Mouse (Mus musculus) left cerebral cortex, adult 18-20 months (tissue): ENCODE measurements at regions not wholly inside any gene's neighbourhood (a gene's known extent, or its start where the extent isn't known, plus 50 kb on each side); places are given as distances from the start of the nearest gene placed in this dataset.

Experiments
- DNase-seq, 2 experiments: peaks; one replicate each; pipeline ENCODE4 v3.0.0; 2021 to 2022; ENCODE audit warnings: low spot score in 2 of 2, mixed read lengths in 1 of 2

- DNase-seq: no peak
These were observed 126.4 kb upstream of the Pitx1 start for GRCm38 (mm10) chr13:55962254-55962866.

GRCm38 (mm10) chr13:55954346-55954745 lies 118.4 kb upstream of the Pitx1 start:
- no peak for DNase-seq

DNA sequence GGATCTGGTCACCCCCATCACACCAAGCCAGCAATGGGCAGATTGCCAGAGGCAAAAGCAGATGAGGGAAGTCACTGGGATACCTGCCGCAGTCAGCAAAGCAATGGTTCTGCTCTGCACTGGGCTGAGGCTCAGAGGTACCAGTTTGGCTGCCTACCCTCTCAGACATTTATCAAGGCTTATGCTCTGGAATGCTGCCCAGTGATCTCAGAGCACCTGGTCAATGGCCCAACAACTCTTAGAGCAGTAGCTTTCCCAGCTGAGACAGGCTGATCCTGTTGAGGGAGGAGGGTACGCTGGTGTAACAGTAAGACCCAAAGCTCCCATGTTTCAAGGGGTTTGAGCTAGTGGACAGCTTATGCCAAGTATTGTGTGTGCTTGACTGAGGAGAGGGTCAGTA lies 117.4 kb upstream of the Pitx1 start:
- DNase-seq: no peak

GRCm38 (mm10) chr13:55950773-55951172 lies 114.8 kb upstream of the Pitx1 start:
- no peak for DNase-seq

DNA sequence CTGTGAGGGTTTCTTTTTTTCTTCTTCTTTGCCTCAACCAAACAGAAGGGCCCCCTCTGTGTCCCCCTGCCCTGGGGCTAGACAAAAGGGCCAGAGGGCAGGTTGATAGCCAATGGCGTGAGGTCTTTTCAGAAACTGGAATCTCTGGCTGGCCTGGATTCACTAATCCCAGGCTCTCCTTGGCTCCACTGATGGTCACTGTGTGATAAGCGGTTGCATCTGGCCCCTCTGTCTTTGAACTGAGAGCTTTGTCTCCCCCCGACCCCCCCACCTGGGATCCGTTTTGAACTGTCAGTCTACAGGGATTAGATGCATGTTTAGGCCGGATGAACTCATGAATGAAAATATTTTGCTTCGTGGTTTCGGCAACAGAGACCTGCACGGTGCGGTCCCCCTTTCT lies 112.6 kb upstream of the Pitx1 start:
- no peak for DNase-seq

- DNase-seq: no peak
These were observed 112.2 kb upstream of the Pitx1 start for GRCm38 (mm10) chr13:55948144-55948543.

DNA sequence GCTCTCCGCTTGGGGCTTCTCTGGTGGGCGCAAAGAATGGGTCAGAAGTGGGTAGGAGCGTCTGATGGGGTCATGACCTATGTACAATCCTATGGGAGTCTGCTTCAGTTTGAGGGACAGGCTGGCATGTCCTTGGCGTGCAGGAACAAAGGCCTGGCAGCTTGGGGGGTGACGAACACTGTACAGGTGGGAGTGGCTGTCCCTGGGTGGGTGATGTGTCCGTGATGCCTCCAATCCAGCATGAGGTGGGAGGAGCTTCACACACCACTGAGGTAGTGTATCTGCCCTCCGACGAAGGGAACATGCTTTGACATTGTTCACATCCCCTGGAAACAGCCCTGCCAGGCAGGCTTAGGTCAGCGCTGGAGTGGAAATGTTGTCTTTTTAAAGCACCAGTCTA lies 101.4 kb upstream of the Pitx1 start:
- no peak for DNase-seq

- DNase-seq: no peak
These were observed 101.0 kb upstream of the Pitx1 start for GRCm38 (mm10) chr13:55937000-55937399.

DNA sequence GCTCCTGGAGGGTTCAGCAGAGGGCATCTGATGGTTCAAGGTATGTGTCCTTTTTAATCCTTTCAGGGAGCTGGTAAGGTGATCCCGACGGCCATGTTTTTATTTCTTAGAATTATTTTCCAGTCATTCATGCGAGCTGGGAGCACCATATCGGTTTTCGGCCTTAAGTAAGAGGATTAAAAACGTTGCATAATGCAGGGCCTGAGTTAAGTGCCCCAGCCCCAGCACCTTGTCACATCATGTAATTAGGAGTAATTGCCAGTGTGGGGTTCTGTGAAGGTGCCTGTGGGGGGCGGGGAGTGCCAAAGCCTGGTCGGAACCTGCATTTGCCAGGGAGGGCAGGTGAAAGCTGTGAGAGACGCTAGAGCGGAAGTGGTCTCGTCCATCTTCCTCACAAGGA lies 94.6 kb upstream of the Pitx1 start:
- no peak for DNase-seq

DNA sequence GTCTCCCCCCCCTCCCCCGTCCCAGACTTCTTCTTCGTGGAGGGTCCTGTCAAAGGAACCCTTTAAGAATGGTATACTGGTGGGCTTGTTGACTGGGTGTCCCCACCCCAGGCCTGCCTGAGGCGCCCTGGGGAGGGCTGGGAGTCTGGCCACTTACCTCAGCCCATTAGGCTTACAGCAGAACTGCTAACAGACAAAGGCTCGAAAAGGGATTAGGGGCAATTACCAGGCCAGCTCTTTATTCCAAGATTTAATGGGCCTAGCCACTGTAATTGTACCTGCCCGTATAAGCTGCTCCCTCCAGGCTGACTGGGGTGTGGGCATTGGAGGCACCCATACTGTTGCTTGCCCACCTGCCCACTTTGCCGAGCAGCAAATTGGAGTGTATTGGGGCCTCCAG lies 93.8 kb upstream of the Pitx1 start:
- no peak for DNase-seq

DNA sequence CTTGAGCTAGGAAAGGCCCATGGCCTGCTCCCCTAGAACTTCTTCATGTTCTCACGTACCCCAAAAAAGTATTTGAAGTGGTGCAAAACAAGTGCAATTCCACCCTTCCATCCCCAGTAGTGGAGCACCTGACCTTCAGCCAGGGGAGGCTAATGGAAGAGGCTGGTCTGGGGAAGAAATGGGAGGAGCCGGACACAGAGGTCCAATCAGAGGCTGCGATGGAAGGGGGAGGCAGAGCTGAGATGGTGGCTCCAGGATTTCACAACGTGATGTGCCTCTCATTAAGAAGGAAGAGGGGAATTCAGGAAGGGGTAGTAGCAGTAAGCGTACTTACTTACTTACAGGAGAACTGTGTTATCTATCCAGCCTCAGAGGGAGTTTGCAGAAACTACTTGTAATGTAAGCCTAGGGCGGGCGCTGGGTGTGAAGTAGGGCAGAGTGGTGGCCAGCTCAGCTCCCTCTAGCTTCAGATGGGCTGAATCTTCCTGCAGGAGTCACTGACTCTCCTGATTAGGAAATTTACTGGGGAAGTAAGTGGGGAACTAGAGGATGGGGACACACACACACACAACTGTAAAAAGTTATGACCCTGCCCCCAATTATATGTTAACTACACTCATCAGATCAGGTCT lies 87.6 kb upstream of the Pitx1 start:
- no peak for DNase-seq

DNA sequence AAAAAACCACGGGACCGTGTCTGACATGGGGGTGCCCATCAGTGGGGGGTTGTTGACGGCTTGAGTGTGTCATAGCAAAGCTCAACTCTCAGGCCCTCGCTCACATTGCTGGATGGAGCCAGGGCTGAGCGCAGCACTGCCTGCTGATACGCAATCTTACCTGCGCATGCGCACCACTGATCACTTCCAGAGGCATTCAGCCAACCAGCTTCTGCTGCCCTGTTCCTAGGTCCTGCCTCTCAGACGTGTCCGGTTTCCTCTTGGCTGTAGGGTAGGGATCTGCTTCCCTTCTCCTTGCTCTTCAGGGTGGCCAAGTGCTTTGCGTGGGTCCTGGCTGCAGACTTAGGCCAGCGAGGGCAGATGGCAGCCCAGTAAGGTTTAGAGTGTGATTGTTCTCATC lies 81.3 kb upstream of the Pitx1 start:
- DNase-seq: no peak

DNA sequence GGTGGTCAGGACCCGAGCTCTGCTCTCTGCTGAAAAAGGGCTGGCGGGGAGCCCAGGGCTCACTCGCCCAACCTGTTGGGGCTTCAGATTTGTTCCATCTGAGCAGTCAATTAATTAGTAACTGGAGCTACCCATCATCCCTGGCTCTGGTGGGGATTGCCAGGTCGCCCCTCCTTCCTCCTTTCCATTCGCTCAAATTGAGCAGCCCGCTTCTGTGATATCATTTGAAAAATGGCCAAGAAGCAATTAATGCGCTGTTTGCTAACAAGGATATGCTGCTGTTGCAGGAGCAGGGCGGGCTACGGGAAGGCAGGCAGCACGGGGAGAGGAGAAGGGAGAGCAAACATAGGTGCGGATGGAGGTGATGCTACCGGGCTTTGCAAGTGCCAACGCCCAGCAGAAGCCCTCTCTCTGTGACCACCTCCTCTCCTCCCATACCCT lies 76.3 kb upstream of the Pitx1 start:
- DNase-seq: no peak

GRCm38 (mm10) chr13:55909941-55910340 lies 73.9 kb upstream of the Pitx1 start:
- no peak for DNase-seq

DNA sequence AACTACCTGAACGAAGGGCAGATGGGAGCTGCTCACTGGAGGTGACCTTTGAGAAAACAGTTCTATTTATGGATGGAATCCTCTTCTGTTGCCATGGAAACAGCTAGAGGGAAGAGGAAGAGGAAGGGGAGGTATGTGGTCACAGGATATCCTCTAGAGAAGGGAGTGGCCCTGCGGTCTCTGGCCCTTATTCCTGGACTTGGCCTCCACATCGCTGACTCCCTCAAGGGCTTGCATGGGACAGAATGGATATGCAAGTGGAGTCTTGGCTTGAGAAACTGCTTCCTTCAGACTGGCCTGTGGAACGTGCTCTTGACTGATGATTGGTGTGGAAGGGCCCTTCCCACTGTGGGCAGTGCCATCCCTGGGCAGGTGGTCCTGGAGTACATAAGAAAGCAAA lies 68.9 kb upstream of the Pitx1 start:
- DNase-seq: no peak

- DNase-seq: no peak
These were observed 66.3 kb upstream of the Pitx1 start for GRCm38 (mm10) chr13:55902255-55902654.

- DNase-seq: no peak
These were observed 64.2 kb upstream of the Pitx1 start for GRCm38 (mm10) chr13:55900190-55900526.

- DNase-seq: peak in 1 of 2 experiments; percentile 5
These were observed 63.7 kb upstream of the Pitx1 start for GRCm38 (mm10) chr13:55899501-55900189.

GRCm38 (mm10) chr13:55898999-55899398 lies 63.0 kb upstream of the Pitx1 start:
- no peak for DNase-seq

DNA sequence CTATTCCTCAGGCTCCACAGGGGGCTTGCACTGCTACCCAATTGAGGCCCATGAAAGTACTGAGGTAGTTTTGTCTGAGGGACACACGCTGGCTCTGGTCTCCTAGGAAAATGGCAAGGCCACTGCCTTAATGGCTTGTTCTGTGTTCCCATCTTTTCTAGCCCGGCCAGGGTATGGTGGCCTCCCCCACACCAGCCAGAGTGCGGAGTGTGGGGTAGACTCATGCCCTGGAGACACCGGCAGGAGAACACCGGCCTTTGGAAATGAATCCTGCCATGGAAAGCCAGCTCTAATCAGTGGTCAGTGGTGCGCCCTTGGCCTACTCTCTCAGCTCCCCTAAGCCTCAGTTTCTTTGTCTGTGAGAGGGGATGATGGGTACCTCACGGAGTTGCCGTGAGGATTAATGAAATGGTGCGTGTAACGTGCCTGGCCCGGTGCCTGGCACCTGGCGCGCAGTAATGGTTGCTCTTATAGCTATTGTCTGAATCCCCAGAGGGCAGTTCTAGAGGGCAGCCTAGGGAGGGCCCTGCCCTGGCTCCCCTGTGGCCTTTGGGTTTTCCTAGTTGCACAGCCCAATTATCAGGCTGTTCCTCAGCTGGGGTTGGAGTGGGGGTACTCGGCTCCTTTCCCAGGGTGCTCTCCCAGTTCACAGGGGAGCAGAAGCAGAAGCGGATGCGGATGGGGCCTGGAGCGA lies 62.4 kb upstream of the Pitx1 start:
- DNase-seq: no peak

DNA sequence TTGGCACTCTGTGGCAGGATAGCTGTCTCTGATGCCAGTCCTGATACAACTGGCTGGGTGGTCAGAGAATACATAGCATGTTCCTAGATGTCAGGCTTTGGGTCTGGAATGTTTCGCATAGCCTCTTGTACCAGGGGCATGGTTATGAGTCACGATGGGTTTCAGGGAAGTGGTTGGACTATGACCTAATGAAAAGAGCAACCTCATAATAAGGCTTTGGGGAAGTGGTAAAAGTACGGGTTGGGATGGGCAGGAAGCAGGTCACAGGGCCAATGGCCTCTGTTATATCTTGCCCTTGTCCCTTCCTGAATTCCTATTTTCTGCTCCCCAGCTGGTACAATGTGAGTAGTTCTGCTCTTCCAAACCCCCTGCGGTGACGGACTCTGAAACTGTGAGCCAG lies 59.5 kb upstream of the Pitx1 start:
- DNase-seq: no peak
